Mouse (Mus musculus) adrenal gland, adult 8-10 months (tissue): Measurements from ENCODE around the gene Tldc2. TPM values are rescaled to one million over a fixed set of nuclear protein-coding genes. Genes with fewer than 3 reads are reported as not detected.

Source experiments
- DNase-seq: peaks from one replicate; pipeline ENCODE4 v3.0.0; 2022
- total RNA-seq, 4 experiments: library from RNA; stranded (reverse); gene quantifications; 2 replicates each; pipeline ENCODE4 v1.2.4; 2022

Gene Tldc2
- total RNA-seq, 4 experiments from 2014 or later = not detected

GRCm38 (mm10) chr2:157078059-157078792 lies 8.6 kb upstream of the Tldc2 start:
- no peak for DNase-seq

GRCm38 (mm10) chr2:157078793-157079700 lies 7.8 kb upstream of the Tldc2 start, which contains the start of gene Soga1:
TSS of gene Soga1 (minus strand) at chr2:157079254.
- peak; percentile 84 for DNase-seq

- DNase-seq = no peak
Measured at GRCm38 (mm10) chr2:157079701-157080180, 7.1 kb upstream of the Tldc2 start.

GRCm38 (mm10) chr2:157081331-157081730 lies 5.5 kb upstream of the Tldc2 start:
- DNase-seq = no peak

- no peak for DNase-seq
Measured at GRCm38 (mm10) chr2:157081960-157082359, 4.9 kb upstream of the Tldc2 start.

GRCm38 (mm10) chr2:157084831-157085585 lies 1.8 kb upstream of the Tldc2 start:
- no peak for DNase-seq

- no peak for DNase-seq
Measured at GRCm38 (mm10) chr2:157087536-157088317, 872 bp downstream of the Tldc2 start.

GRCm38 (mm10) chr2:157092024-157092423 lies 5.2 kb downstream of the Tldc2 start:
- no peak for DNase-seq

GRCm38 (mm10) chr2:157095005-157095755 lies 8.3 kb downstream of the Tldc2 start:
- DNase-seq = peak; percentile 41

GRCm38 (mm10) chr2:157099532-157100318 lies 12.9 kb downstream of the Tldc2 start:
- DNase-seq = no peak

- DNase-seq = no peak
Measured at GRCm38 (mm10) chr2:157100319-157100605, 13.4 kb downstream of the Tldc2 start.

GRCm38 (mm10) chr2:157101650-157102049 lies 14.8 kb downstream of the Tldc2 start:
- no peak for DNase-seq

- no peak for DNase-seq
Measured at GRCm38 (mm10) chr2:157102256-157102655, 15.4 kb downstream of the Tldc2 start.

- no peak for DNase-seq
Measured at GRCm38 (mm10) chr2:157104454-157104853, 17.6 kb downstream of the Tldc2 start.

- DNase-seq = no peak
Measured at GRCm38 (mm10) chr2:157108236-157108635, 21.4 kb downstream of the Tldc2 start.

GRCm38 (mm10) chr2:157116964-157117363 lies 30.1 kb downstream of the Tldc2 start:
- no peak for DNase-seq

GRCm38 (mm10) chr2:157118556-157118955 lies 31.7 kb downstream of the Tldc2 start:
- DNase-seq = no peak

- DNase-seq = no peak
Measured at GRCm38 (mm10) chr2:157119075-157119474, 32.2 kb downstream of the Tldc2 start.

GRCm38 (mm10) chr2:157121766-157122165 lies 34.9 kb downstream of the Tldc2 start:
- DNase-seq = no peak

GRCm38 (mm10) chr2:157125246-157125645 lies 38.4 kb downstream of the Tldc2 start:
- no peak for DNase-seq
